Mouse (Mus musculus) stomach, embryonic 16.5 days (tissue): Measurements from ENCODE around the gene Hus1. TPM values are rescaled to one million over a fixed set of nuclear protein-coding genes. Genes with fewer than 3 reads are reported as not detected.

Experiments
- polyA plus RNA-seq: library from polyadenylated mRNA; unstranded; fragments of >200 nt; fragmentation: Nextera tagmentation; extraction: Ambion mirVana; gene quantifications from 2 replicates; pipeline ENCODE4 v1.2.1, GENCODE M21; 2015

Gene Hus1
- polyA plus RNA-seq, 1 experiment from 2014 or later: 15.0 TPM

Other genes starting within 250 kb of the Hus1 start
- gene Pkd1l1, start 37.9 kb downstream of the Hus1 start, polyA plus RNA-seq: 0.09 TPM in 2 replicates
- gene Gm11992, start 37.4 kb upstream of the Hus1 start, polyA plus RNA-seq: 1.4 and 2.4 TPM in 2 replicates
- gene Sun3, start 37.8 kb upstream of the Hus1 start, polyA plus RNA-seq: 0.15 and 0.84 TPM in 2 replicates
- gene Upp1, start 106.9 kb upstream of the Hus1 start, polyA plus RNA-seq: 14.1 and 17.3 TPM in 2 replicates
- 0.11 and 0.15 TPM in 2 replicates for gene Abca13, start 180.8 kb upstream of the Hus1 start, polyA plus RNA-seq